Mouse (Mus musculus) bone marrow macrophage, adult 2 months (primary cell): ENCODE results near the gene B230118H07Rik. TPM values are rescaled to one million over a fixed set of nuclear protein-coding genes. Genes with fewer than 3 reads are reported as not detected.
"Not testable (repeated sequence)": the region's sequence is repeated elsewhere in the genome, so short reads cannot be mapped to it uniquely, and the experiment has no call there.

Experiments
- H3K27ac ChIP-seq: 2 replicates; pipeline ENCODE4 v1.5.1; 2012; ENCODE audit warnings: low read depth, low read length; ENCODE audit not compliant: insufficient read depth
- H3K4me1 ChIP-seq: 2 replicates; pipeline ENCODE4 v1.6.1; 2012; ENCODE audit warnings: low read length; ENCODE audit not compliant: control insufficient read depth, insufficient read depth
- H3K4me3 ChIP-seq: 2 replicates; pipeline ENCODE4 v1.5.1; 2012; ENCODE audit warnings: mild to moderate bottlenecking, low read length, moderate library complexity; ENCODE audit not compliant: insufficient read depth
- CTCF ChIP-seq: IDR thresholded peaks from 2 replicates; pipeline ENCODE4 v1.5.1; 2012; ENCODE audit warnings: low read depth, mild to moderate bottlenecking, low read length, moderate library complexity
- POLR2A ChIP-seq: IDR thresholded peaks from 2 replicates; pipeline ENCODE4 v1.6.1; 2012; ENCODE audit warnings: mild to moderate bottlenecking, low read depth, low read length, borderline replicate concordance
- polyA plus RNA-seq: library from polyadenylated mRNA; stranded (reverse); fragments of >200 nt; gene quantifications from 2 replicates; pipeline ENCODE4 v1.2.4, GENCODE M21; 2012; ENCODE audit not compliant: missing spikeins, insufficient read depth, insufficient read length

B230118H07Rik gene
- polyA plus RNA-seq, 1 experiment, result 24.2 TPM

DNA sequence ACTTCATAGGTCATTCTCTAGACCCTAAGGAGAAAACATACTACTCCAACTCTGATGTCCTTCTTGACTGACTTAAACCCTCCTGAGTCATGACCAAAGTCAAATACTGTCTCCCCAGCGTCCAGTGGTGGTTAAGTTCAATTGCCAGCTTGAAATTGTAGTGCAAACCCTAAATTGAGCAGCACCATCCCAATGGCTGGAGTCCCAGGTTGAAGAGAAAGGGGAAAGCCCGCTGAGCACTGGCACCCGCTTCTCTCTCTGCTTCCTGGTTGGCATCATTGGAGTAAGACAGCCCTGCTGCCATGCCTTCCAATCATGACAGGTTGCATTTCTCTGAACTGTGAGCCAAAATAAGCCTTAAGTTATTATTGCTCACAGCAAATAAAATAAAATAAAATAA lies 89.9 kb downstream of the B230118H07Rik start:
- no peak overlapping the region for H3K4me3 ChIP-seq
- no peak overlapping the region for H3K27ac ChIP-seq
- TF ChIP-seq CTCF, result no peak
- no peak for TF ChIP-seq POLR2A
- no peaks in the 10 kb centered on the region for H3K4me1 ChIP-seq

DNA sequence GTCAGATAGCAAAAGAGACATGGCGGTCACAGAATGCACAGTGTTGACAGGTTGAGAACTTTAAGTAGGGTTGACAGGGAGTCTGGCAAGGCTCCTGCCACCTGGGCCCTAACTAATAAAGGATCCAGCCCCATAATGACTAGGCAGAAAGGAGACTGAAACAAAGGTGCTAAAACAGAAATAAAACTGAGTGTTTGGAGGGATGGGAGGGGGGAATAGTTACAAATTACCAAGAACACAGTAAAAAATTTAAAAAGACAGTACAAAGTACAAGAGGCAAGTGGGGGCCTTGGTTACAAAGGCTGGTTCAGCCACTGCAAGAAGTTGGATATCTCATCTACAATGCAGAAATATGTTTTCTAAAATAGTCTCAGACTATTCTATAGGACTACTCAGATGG lies 93.4 kb downstream of the B230118H07Rik start:
- no peak overlapping the region for H3K27ac ChIP-seq
- TF ChIP-seq CTCF (no peak), POLR2A (no peak)

DNA sequence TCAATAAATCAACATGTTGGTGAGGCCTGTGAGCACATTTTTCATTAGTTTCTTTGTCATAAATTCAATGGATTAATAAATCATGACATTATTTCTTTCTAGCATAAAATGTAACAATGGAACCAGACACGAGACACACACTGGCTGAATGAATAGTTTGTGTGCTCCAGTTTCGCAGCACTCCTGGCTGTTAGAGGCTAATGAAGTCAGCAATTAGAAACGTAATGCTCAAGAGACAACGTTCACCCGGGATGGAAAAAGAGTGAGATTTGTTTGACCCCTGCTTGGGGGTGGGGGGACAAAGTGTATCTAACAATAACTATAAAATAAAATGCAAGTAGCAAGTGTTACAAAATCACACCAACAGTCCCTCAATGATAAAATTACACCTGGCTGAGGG lies 95.5 kb downstream of the B230118H07Rik start:
- no peaks in the 10 kb centered on the region for H3K4me1 ChIP-seq
- H3K27ac ChIP-seq, result no peak overlapping the region
- no peak overlapping the region for H3K4me3 ChIP-seq
- no peak for TF ChIP-seq POLR2A
- TF ChIP-seq CTCF, result no peak

More for the DNA sequence above, 93.4 kb downstream of the B230118H07Rik start:
- no peaks in the 10 kb centered on the region for H3K4me1 ChIP-seq
- no peak overlapping the region for H3K4me3 ChIP-seq

DNA sequence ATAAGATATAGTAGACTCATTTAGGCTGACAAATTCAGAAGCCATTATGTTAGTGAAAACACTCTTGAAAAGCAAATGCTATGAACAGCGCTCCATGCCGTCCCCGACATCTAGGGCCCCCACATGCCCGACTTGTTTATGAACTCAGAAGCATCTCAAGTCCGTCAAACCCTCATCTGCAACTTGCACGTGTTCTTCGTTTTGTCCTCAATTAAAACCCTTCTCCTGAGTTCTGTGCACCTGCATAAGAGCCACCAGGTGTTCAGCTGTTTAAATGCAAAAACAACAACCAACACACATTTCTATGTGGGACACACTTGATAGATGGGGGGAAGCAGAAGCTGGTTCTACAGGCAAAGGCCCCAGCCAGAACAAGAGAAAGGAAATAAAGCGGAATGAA lies 97.0 kb downstream of the B230118H07Rik start:
- Histone ChIP-seq H3K4me1 (no peaks in the 10 kb centered on the region), H3K27ac (no peak overlapping the region), H3K4me3 (no peak overlapping the region)
- TF ChIP-seq POLR2A (no peak), CTCF (no peak)

DNA sequence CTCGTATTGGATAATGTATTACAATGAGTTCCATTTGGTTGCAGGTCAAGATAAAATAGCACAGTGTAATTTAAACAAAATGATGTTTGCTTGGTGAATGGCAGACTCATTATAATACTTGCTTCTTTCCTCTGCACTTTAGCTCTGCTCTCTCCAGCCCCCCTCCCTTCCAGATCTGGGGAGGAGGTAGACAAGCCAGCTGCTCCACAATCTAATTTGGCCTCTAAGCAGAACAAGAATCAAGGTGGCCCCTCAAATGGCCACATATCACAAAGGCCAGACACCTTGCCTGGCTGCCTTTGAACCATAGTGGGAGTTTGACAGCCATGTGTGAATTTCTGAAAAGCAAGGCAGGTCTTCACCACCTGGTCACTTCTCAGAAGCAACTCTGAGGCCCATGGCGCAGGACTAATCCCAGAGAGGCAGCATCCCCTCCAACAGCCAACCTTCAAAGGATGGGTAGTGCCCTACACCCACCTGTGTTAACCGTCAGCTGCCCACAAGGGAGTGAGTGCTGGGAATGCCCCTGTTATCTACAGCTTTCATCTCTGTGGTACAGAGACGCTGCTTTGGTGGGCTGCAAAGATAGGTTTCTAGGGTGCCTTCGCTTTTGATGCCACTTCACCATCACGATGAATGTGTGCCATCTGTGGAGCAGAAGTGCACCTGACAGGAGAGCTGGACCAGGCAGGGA lies 98.2 kb downstream of the B230118H07Rik start:
- TF ChIP-seq POLR2A (no peak), CTCF (no peak)
- H3K27ac ChIP-seq, result no peak overlapping the region
- H3K4me3 ChIP-seq, result no peak overlapping the region
- no peaks in the 10 kb centered on the region for H3K4me1 ChIP-seq

DNA sequence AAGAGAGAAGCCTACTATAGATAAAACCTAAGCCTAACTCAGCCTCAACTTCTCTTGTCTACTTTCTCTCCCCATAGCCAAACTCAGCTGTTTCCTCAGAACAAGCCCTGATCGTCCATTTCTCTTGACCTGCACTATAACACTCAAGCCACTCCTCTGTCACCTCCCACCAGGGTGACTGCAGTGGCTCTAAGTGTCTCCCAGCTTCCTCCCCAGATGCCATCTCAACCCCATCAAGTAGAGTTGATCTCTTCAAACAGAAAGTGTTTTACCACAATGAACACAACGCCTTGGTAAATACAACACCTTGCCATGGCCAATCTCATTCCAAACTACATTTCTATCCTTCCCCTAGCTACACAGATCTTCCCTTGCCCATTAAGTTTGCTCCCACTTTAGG lies 99.2 kb downstream of the B230118H07Rik start:
- Histone ChIP-seq H3K4me3 (no peak overlapping the region), H3K27ac (no peak overlapping the region), H3K4me1 (no peaks in the 10 kb centered on the region)
- no peak for TF ChIP-seq POLR2A
- TF ChIP-seq CTCF, result no peak

DNA sequence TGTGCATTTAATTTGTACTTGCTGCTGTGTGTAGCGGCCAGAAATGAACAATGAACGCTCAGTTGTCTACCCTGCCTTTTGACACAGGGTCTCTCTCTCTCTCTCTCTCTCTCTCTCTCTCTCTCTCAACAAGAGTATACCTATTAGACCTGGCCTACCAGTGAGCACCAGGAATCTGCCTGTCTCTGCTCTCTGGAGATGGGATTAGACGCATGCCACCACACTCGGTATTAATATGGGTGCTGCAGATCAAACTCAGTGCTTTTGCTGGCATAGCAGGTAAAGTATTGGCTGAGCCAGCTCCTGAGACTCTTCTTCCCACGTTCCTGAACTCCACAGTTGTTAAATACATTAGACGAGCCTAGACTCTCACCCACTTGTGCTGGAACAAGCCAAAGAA lies 100.5 kb downstream of the B230118H07Rik start:
- Histone ChIP-seq H3K4me3 (no peak overlapping the region), H3K27ac (no peak overlapping the region), H3K4me1 (no peaks in the 10 kb centered on the region)
- TF ChIP-seq CTCF (no peak), POLR2A (no peak)

DNA sequence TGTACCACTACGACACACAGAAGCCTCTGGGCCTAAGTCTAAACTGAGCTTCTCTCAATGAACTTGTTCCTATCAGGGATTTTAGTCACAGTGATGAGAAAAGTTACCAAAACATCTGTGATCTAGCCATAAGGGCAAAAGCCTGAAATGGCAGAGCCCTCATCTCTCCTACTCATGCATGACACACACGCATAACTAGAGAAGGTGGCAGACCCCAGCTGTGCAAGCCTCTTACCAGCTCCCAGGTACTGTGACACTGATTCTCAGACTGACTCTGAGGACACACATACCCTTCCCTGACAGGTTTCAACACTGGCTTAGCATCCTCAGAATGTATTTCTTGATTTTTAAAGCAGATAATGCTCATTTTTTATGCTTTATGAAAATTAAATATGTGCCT lies 103.7 kb downstream of the B230118H07Rik start:
- Histone ChIP-seq H3K4me1 (no peaks in the 10 kb centered on the region), H3K27ac (no peak overlapping the region), H3K4me3 (no peak overlapping the region)
- TF ChIP-seq POLR2A, result no peak
- TF ChIP-seq CTCF, result no peak

DNA sequence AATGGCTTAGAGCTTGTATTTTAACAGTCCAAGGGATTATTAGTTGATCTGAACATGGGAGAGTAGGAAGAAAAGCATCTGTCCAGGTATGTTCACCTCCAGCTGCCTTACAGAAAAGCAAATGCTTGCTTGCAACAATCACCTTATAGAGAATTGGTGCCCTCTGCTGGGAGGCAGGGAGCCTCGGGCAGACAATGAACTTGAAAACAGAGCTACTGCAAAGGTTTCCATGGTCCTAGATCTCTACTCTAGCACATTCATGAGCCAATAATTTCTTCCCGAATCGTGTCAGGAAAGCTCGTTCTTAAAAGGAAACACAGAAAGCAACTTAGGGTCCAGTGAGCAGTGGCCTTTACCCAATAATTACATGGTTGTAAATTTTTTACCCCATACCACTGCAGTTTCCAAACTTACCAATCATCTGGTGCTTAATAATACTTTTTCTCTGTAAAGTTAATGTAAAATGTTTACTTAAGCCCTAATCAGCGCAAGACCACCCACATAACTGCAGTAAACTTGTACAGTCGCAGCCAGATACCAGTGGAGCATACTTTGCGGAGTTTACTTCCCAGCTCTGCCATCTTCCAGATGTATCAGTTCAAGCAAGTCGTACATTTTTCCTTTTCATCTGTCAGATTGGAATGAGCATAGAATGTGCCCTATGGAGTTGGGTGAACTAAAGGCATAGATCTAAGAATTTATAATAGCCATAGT lies 105.5 kb downstream of the B230118H07Rik start:
- TF ChIP-seq POLR2A, result no peak
- no peak for TF ChIP-seq CTCF
- H3K4me3 ChIP-seq, result no peak overlapping the region
- H3K27ac ChIP-seq, result no peak overlapping the region
- H3K4me1 ChIP-seq, result no peaks in the 10 kb centered on the region

DNA sequence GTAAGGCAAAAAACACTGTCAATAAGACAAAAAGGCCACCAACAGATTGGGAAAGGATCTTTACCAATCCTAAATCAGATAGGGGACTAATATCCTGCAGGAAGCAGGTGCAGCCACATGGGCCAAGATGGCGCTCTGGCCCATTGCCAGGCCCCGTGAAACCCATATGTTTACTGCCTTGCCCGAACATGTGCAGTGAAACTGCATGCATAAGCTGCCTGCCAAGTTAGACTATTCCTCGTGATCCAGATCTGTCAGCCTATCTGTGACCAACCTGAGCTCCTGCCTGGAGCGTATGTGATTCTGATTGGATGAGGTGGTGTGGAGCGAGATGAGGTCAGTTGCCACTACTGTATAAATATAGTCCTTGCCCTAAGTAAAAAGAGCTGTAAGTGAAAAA lies 112.4 kb downstream of the B230118H07Rik start:
- H3K4me3 ChIP-seq, H3K27ac ChIP-seq, H3K4me1 ChIP-seq: not testable (repeated sequence)

DNA sequence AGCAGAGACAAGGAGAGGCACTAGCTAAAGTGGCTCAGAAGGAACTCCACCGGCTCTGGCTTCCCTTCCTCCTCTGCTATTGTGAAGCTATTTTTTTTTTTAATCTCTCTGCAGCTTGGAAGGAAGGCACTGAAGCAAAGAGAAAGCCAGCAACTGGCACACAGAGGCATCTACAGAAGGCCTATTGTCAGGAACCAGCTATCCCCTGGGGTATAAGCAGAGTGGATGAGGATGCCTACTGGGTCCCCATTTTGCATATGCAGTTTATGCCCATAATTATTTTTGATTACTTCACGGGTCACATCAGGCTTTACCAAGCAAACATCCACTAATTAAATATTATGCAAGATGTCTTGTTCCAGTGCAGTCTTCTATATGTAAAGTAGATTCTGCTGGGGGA lies 115.6 kb downstream of the B230118H07Rik start:
- H3K27ac ChIP-seq, result no peak overlapping the region
- H3K4me1 ChIP-seq, result no peaks in the 10 kb centered on the region

More for the DNA sequence above, 115.6 kb downstream of the B230118H07Rik start:
- TF ChIP-seq CTCF (no peak), POLR2A (no peak)
- H3K4me3 ChIP-seq, result no peak overlapping the region
